Mouse (Mus musculus): ENCODE data around the gene Ube2s. TPM values are rescaled to one million over a fixed set of nuclear protein-coding genes. Genes with fewer than 3 reads are reported as not detected.
"Not testable (repeated sequence)": the region's sequence is repeated elsewhere in the genome, so short reads cannot be mapped to it uniquely, and the experiment has no call there.

The Ube2s gene
- polyA plus RNA-seq, 1 experiment, result 181 TPM

- Histone ChIP-seq H3K27ac (ENCODE audit: insufficient read depth, low read length) (0 out of 2 replicates have a peak overlapping the region, but pooled peaks have one; percentile 64), H3K4me1 (ENCODE audit: control insufficient read depth, insufficient read depth, low read length) (no peaks in the 10 kb centered on the region; the same call in 1 of the 2 replicates), H3K4me3 (ENCODE audit: insufficient read depth, low read length) (no peak overlapping the region)
- TF ChIP-seq CTCF (IDR thresholded peaks at IDR 0.05; ENCODE audit: extremely low read depth, insufficient read depth, low read length) (no peak), POLR2A (IDR thresholded peaks at IDR 0.05; ENCODE audit: extremely low read depth, insufficient read depth, low read length) (no peak)
Observed at GRCm38 (mm10) chr7:4822162-4822907, 9.9 kb upstream of the Ube2s start.

GRCm38 (mm10) chr7:4821690-4822089 is 9.3 kb upstream of the Ube2s start:
- Histone ChIP-seq H3K4me3 (ENCODE audit: insufficient read depth, low read length) (no peak overlapping the region), H3K27ac (ENCODE audit: insufficient read depth, low read length) (no peak overlapping the region), H3K4me1 (ENCODE audit: control insufficient read depth, insufficient read depth, low read length) (no peaks in the 10 kb centered on the region; the same call in 1 of the 2 replicates)
- no peak for TF ChIP-seq POLR2A (IDR thresholded peaks at IDR 0.05; ENCODE audit: extremely low read depth, insufficient read depth, low read length)
- TF ChIP-seq CTCF (IDR thresholded peaks at IDR 0.05; ENCODE audit: extremely low read depth, insufficient read depth, low read length), result no peak

- H3K4me1 ChIP-seq (ENCODE audit: control insufficient read depth, insufficient read depth, low read length); H3K4me3 ChIP-seq (ENCODE audit: insufficient read depth, low read length): not testable (repeated sequence)
- 0 out of 2 replicates have a peak overlapping the region, but pooled peaks have one; percentile 38 for H3K27ac ChIP-seq (ENCODE audit: insufficient read depth, low read length)
Observed at GRCm38 (mm10) chr7:4820925-4821324, 8.5 kb upstream of the Ube2s start.

- Histone ChIP-seq H3K4me3 (ENCODE audit: insufficient read depth, low read length) (no peak overlapping the region), H3K4me1 (ENCODE audit: control insufficient read depth, insufficient read depth, low read length) (peaks cover 4% of the 10 kb centered on the region; the same call in 1 of the 2 replicates), H3K27ac (ENCODE audit: insufficient read depth, low read length) (no peak overlapping the region)
- TF ChIP-seq CTCF (IDR thresholded peaks at IDR 0.05; ENCODE audit: extremely low read depth, insufficient read depth, low read length) (no peak), POLR2A (IDR thresholded peaks at IDR 0.05; ENCODE audit: extremely low read depth, insufficient read depth, low read length) (no peak)
Observed at GRCm38 (mm10) chr7:4816559-4816958, 4.2 kb upstream of the Ube2s start.

DNA sequence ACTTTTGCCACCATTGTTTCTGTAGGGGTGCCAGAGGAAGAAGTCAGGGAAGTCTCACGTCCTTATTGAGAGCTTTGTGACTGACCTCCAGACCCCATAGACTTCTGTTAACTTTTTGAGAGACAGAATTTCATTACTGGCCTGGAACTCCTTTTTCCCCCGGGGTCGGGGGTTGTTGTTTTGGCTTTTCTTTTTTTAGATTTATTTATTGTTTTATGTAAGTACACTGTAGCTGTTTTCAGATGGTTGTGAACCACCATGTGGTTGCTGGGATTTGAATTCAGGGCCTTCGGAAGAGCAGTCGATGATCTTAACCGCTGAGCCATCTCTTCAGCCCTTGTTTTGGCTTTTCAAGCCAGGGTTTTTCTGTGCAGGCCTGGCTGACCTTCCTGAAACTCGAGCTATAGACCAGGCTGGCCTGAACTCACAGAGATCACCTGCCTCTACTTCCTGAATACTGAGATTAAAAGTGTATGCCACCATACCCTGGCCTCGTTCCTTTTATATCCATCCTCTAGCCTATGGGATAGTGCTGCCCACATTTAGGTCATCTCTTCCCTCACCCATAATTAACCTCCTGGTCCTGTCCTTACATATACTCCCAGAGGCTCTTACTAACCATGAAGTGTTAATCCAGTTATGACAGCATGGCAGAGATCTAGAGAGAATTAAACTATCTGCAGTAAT is 858 bp upstream of the Ube2s start:
- peak overlapping the region; percentile 66 for H3K27ac ChIP-seq (ENCODE audit: insufficient read depth, low read length)
- peak overlapping the region; percentile 56 for H3K4me3 ChIP-seq (ENCODE audit: insufficient read depth, low read length)
- TF ChIP-seq CTCF (IDR thresholded peaks at IDR 0.05; ENCODE audit: extremely low read depth, insufficient read depth, low read length) (no peak), POLR2A (IDR thresholded peaks at IDR 0.05; ENCODE audit: extremely low read depth, insufficient read depth, low read length) (no peak)
- peaks cover 4% of the 10 kb centered on the region; the same call in 1 of the 2 replicates for H3K4me1 ChIP-seq (ENCODE audit: control insufficient read depth, insufficient read depth, low read length)

GRCm38 (mm10) chr7:4811842-4812302 is 518 bp downstream of the Ube2s start:
- TF ChIP-seq POLR2A (IDR thresholded peaks at IDR 0.05; ENCODE audit: extremely low read depth, insufficient read depth, low read length) (no peak), CTCF (IDR thresholded peaks at IDR 0.05; ENCODE audit: extremely low read depth, insufficient read depth, low read length) (no peak)
- H3K4me1 ChIP-seq (ENCODE audit: control insufficient read depth, insufficient read depth, low read length), result peaks cover 4% of the 10 kb centered on the region; the same call in 1 of the 2 replicates
- no peak overlapping the region for H3K27ac ChIP-seq (ENCODE audit: insufficient read depth, low read length)
- H3K4me3 ChIP-seq (ENCODE audit: insufficient read depth, low read length), result peak overlapping the region; percentile 56

GRCm38 (mm10) chr7:4811131-4811530 is 1.3 kb downstream of the Ube2s start:
- peak overlapping the region; percentile 56 for H3K4me3 ChIP-seq (ENCODE audit: insufficient read depth, low read length)
- H3K4me1 ChIP-seq (ENCODE audit: control insufficient read depth, insufficient read depth, low read length); H3K27ac ChIP-seq (ENCODE audit: insufficient read depth, low read length): not testable (repeated sequence)

DNA sequence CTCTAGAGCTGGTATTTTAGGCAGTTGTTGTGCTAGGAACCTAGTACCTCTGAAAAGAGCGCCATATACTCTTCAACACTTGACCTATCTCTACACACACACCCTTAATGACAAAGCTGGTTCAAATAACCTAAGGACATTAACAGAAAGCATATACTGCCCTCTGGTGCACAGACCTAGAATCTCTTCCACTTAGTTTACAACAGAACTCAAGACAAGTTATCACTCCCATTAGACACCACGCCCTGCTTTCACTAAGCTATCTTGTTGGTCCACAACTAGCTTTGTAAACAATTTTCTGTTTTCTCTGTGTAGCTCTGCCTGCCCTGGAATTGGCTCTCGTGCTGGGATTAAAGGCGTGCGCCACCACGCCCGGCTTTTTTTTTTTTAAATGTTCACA is 5.7 kb downstream of the Ube2s start:
- H3K4me1 ChIP-seq (ENCODE audit: control insufficient read depth, insufficient read depth, low read length), result no peaks in the 10 kb centered on the region
- no peak overlapping the region for H3K27ac ChIP-seq (ENCODE audit: insufficient read depth, low read length)
- no peak for TF ChIP-seq POLR2A (IDR thresholded peaks at IDR 0.05; ENCODE audit: extremely low read depth, insufficient read depth, low read length)
- 0 out of 2 replicates have a peak, but pooled peaks have one; percentile 12 for TF ChIP-seq CTCF (IDR thresholded peaks at IDR 0.05; ENCODE audit: extremely low read depth, insufficient read depth, low read length)
- no peak overlapping the region for H3K4me3 ChIP-seq (ENCODE audit: insufficient read depth, low read length)

DNA sequence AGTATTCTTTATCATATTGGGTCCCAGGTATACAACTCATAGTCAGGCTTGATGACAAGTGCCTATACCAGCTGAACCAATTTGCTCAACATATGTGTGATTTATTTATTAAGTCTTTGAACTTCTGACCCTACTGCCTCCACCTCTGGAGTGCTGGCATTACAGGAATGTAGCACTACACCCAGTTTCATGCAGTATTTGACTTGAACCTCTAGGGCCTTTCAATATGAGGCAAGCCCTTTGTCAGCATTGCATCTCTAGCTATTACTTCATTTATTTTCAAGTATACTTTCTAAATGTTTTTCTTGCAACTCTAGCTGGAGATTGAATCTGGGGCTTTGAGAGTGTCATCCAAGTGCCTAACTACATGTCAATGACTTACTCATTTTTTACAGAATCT is 10.1 kb downstream of the Ube2s start:
- Histone ChIP-seq H3K4me3 (ENCODE audit: insufficient read depth, low read length) (no peak overlapping the region), H3K4me1 (ENCODE audit: control insufficient read depth, insufficient read depth, low read length) (no peaks in the 10 kb centered on the region; the same call in 1 of the 2 replicates), H3K27ac (ENCODE audit: insufficient read depth, low read length) (no peak overlapping the region)
- TF ChIP-seq POLR2A (IDR thresholded peaks at IDR 0.05; ENCODE audit: extremely low read depth, insufficient read depth, low read length), result no peak
